Mouse (Mus musculus) urinary bladder, adult 2 months (tissue): ENCODE results near the gene Rabep2. TPM values are rescaled to one million over a fixed set of nuclear protein-coding genes. Genes with fewer than 3 reads are reported as not detected.

Experiments
- DNase-seq: peaks from one replicate; pipeline ENCODE4 v3.0.0; 2022; ENCODE audit warnings: low spot score
- polyA plus RNA-seq: library from polyadenylated mRNA; depleted of rRNA; stranded (reverse); fragments of >200 nt; gene quantifications from 2 replicates; pipeline ENCODE4 v1.2.3, GENCODE M21; 2012; rRNA removed

Gene Rabep2
- polyA plus RNA-seq, 1 experiment: 47.5 TPM

DNA sequence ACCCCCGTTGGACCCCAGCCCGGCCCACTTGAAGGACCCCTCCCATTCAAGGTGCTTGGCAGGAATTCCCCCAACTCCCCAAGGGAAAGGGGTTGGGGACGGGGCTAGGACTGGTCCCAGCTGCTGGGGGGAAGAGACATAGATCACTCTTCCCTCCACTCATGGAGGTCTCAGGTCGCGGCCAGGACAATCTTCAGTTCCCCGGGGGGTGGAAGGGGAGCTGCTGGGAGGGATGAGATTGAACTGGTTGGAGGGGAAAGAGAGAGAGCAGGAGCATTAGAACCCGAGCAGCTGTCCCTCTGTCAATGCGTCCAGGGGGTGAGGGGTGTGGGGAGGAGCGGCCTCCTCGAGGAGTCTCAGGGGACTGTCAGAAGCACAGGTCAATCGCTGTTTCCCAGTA lies 63.4 kb downstream of the Rabep2 start:
- DNase-seq: no peak

DNA sequence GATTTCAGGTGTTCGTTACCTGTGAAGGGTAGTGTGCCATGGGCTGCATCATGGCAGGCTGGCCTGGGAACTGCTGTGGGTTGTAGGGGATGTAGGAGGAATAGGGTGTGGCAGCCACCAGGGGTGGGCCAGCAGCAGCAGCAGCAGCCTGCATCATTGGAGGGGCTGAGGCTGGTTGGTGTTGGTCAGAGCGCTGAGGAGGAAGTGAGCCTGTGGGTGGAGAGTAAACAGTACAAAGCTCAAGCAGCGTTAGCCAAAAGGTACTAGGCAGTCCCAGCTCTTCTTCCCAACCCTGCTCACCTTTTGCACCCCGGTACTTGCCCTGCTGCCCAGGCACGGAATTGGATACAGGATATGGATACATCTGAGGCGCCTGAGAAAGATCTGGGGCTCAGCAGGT lies 65.6 kb downstream of the Rabep2 start:
- no peak for DNase-seq

DNA sequence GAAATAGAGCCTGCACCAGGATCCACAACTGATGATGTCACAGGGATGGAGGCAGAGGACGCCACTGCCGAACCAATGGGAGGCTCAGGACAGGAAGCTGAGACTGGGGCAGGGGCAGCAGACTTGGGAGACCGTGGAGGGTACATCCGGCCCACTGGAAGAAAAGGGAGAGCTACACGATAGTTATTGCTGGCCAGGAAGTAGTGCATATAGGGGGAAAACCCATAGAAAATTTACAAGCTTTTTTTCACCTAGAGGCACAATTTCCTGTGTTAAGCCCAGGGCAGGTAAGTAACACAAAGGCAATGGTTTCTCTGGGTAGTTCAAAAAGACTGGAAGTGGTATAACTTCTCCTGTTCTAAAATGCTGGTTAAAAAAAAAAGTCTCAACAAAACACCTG lies 67.9 kb downstream of the Rabep2 start:
- DNase-seq: no peak

DNA sequence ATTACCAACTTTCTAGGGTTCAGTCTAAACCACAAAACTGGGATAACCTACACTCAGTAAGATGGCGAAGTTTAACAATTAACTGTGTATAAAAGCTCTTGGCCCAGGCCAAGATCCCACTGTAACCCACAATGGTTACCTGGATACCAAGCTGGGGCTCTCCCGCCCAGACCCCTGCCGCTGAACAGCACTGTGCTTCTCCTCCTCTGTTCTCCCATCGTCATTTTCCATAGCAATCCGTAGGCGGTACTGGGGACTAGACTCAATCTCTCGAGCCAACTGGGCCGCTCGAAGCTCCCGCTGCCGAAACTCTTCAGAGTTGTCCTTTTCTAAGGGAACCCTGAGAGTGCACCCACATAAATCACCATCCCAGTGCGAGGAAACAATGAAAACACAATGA lies 69.4 kb downstream of the Rabep2 start:
- no peak for DNase-seq

Other genes with a start within 250 kb of the Rabep2 start
- 81.2 and 83.4 TPM in 2 replicates for gene Xpo6, start 228.3 kb upstream of the Rabep2 start, polyA plus RNA-seq
- 2.7 and 3.7 TPM in 2 replicates for gene Sbk1, start 156.1 kb upstream of the Rabep2 start, polyA plus RNA-seq
- gene Lat, start 59.2 kb upstream of the Rabep2 start, polyA plus RNA-seq: 2.0 and 2.3 TPM in 2 replicates
- gene Spns1, start 51.3 kb upstream of the Rabep2 start, polyA plus RNA-seq: 72.8 and 82.9 TPM in 2 replicates
- 6.3 and 7.9 TPM in 2 replicates for gene Nfatc2ip, start 32.0 kb upstream of the Rabep2 start, polyA plus RNA-seq
- gene Cd19, start 13.9 kb upstream of the Rabep2 start, polyA plus RNA-seq: 0.25 and 0.28 TPM in 2 replicates
- gene Atp2a1, start 34.3 kb downstream of the Rabep2 start, polyA plus RNA-seq: 0.22 and 0.57 TPM in 2 replicates
- gene Sh2b1, start 46.7 kb downstream of the Rabep2 start, polyA plus RNA-seq: 49.2 and 52.0 TPM in 2 replicates
- gene Tufm, start 58.6 kb downstream of the Rabep2 start, polyA plus RNA-seq: 76.6 and 83.6 TPM in 2 replicates
- gene Atxn2l, start 74.7 kb downstream of the Rabep2 start, polyA plus RNA-seq: 59.3 and 76.0 TPM in 2 replicates
- gene Eif3c, start 137.7 kb downstream of the Rabep2 start, polyA plus RNA-seq: 85.5 and 109 TPM in 2 replicates
- gene Apobr, start 156.2 kb downstream of the Rabep2 start, polyA plus RNA-seq: 2.1 and 3.0 TPM in 2 replicates
- gene Cln3, start 157.1 kb downstream of the Rabep2 start, polyA plus RNA-seq: 48.1 and 53.3 TPM in 2 replicates
- gene Il27, start 166.2 kb downstream of the Rabep2 start, polyA plus RNA-seq: 0.18 and 0.22 TPM in 2 replicates
- 67.1 and 82.3 TPM in 2 replicates for gene Nupr1, start 202.1 kb downstream of the Rabep2 start, polyA plus RNA-seq
- gene Sgf29, start 220.6 kb downstream of the Rabep2 start, polyA plus RNA-seq: 24.5 and 27.7 TPM in 2 replicates
- gene Sult1a1, start 247.7 kb downstream of the Rabep2 start, polyA plus RNA-seq: 28.5 and 29.2 TPM in 2 replicates